Mouse (Mus musculus): ENCODE data around the gene Med25. TPM values are rescaled to one million over a fixed set of nuclear protein-coding genes. Genes with fewer than 3 reads are reported as not detected.

The Med25 gene
- polyA plus RNA-seq, 1 experiment from 2014 or later, result 80.0 TPM

DNA sequence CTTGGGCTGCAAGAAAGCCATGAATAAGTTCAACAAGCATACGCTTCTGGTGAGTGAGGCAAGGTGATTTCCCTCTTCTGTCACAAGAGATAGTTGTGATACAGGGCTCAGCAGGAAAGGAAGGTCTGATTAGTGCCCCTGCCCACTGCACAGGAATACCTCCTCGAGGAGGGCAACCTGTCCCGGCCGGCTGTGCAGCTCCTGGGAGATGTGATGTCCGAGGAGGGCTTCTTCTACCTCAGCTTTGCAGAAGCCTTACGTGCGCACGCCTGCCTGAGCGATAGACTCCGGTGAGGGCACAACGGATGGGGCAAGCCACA lies 53.4 kb downstream of the Med25 start:
- Histone ChIP-seq H3K9ac (ENCODE audit: low read depth, low read length) (peak overlapping the region; percentile 46; the same call in 1 of the 2 replicates), H3K4me1 (ENCODE audit: control insufficient read depth, insufficient read depth, low read length) (peaks cover 16% of the 10 kb centered on the region; the same call in 1 of the 2 replicates), H3K36me3 (ENCODE audit: control insufficient read depth, insufficient read depth, low read length) (peaks cover 31% of the 10 kb centered on the region), H3K27ac (ENCODE audit: low read depth, low read length) (no peak overlapping the region), H3K9me3 (ENCODE audit: control insufficient read depth, low read length) (no peaks in the 10 kb centered on the region), H3K27me3 (ENCODE audit: control insufficient read depth, insufficient read depth, low read length) (0 out of 2 replicates have a peak, but pooled peaks cover 4% of the 10 kb centered on the region), H3K4me3 (ENCODE audit: low read length) (peak overlapping the region; percentile 26; the same call in 1 of the 2 replicates), H3K4me2 (replicated peaks; ENCODE audit: low read depth, low read length) (peak overlapping the region; percentile 50)
- ATAC-seq (ENCODE audit: low FRiP score, low TSS enrichment), result no peak
- 22% methylated on average over 11 of the region's 11 CpGs for WGBS

DNA sequence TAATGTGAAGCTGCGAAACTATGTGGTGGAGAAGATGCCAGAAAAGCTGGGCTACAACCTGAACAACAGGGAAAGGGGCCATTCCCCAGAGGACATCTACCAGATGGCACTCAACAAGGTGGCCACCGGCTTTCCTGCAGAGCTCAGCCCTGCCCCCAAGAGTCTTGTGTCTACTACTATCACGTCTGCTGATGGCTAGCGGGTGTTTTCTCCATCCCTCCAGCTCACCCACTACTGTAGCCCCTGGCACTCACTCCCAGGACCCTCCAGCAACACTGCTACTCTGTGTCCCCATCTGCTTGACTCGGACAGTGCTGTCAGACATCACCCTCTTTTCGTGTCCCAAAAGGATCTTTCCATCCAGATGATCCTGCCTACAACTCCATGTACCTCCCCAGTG lies 54.4 kb downstream of the Med25 start:
- no peak overlapping the region for H3K4me2 ChIP-seq (replicated peaks; ENCODE audit: low read depth, low read length)

GRCm38 (mm10) chr7:44836423-44837053 lies 56.0 kb downstream of the Med25 start:
- Histone ChIP-seq H3K4me1 (ENCODE audit: control insufficient read depth, insufficient read depth, low read length) (peaks cover 16% of the 10 kb centered on the region; the same call in 1 of the 2 replicates), H3K4me3 (ENCODE audit: low read length) (no peak overlapping the region), H3K4me2 (replicated peaks; ENCODE audit: low read depth, low read length) (no peak overlapping the region), H3K9me3 (ENCODE audit: control insufficient read depth, low read length) (no peaks in the 10 kb centered on the region), H3K9ac (ENCODE audit: low read depth, low read length) (no peak overlapping the region), H3K36me3 (ENCODE audit: control insufficient read depth, insufficient read depth, low read length) (peaks cover 12% of the 10 kb centered on the region), H3K27ac (ENCODE audit: low read depth, low read length) (no peak overlapping the region), H3K27me3 (ENCODE audit: control insufficient read depth, insufficient read depth, low read length) (0 out of 2 replicates have a peak, but pooled peaks cover 4% of the 10 kb centered on the region)
- ATAC-seq (ENCODE audit: low FRiP score, low TSS enrichment), result no peak
- 75% methylated on average over 9 of the region's 9 CpGs for WGBS

More for the DNA sequence above, 54.4 kb downstream of the Med25 start:
- H3K27me3 ChIP-seq (ENCODE audit: control insufficient read depth, insufficient read depth, low read length), result 0 out of 2 replicates have a peak, but pooled peaks cover 4% of the 10 kb centered on the region
- no peaks in the 10 kb centered on the region for H3K9me3 ChIP-seq (ENCODE audit: control insufficient read depth, low read length)
- H3K4me1 ChIP-seq (ENCODE audit: control insufficient read depth, insufficient read depth, low read length), result peaks cover 16% of the 10 kb centered on the region; the same call in 1 of the 2 replicates
- no peak overlapping the region for H3K4me3 ChIP-seq (ENCODE audit: low read length)
- no peak for ATAC-seq (ENCODE audit: low FRiP score, low TSS enrichment)
- 90% methylated on average over 6 of the region's 6 CpGs for WGBS
- peaks cover 21% of the 10 kb centered on the region for H3K36me3 ChIP-seq (ENCODE audit: control insufficient read depth, insufficient read depth, low read length)
- H3K9ac ChIP-seq (ENCODE audit: low read depth, low read length), result no peak overlapping the region
- no peak overlapping the region for H3K27ac ChIP-seq (ENCODE audit: low read depth, low read length)

- no peak for ATAC-seq (ENCODE audit: low FRiP score, low TSS enrichment)
- Histone ChIP-seq H3K4me2 (replicated peaks; ENCODE audit: low read depth, low read length) (no peak overlapping the region), H3K4me3 (ENCODE audit: low read length) (no peak overlapping the region), H3K4me1 (ENCODE audit: control insufficient read depth, insufficient read depth, low read length) (peaks cover 16% of the 10 kb centered on the region; the same call in 1 of the 2 replicates), H3K27ac (ENCODE audit: low read depth, low read length) (no peak overlapping the region), H3K27me3 (ENCODE audit: control insufficient read depth, insufficient read depth, low read length) (0 out of 2 replicates have a peak, but pooled peaks cover 4% of the 10 kb centered on the region), H3K9me3 (ENCODE audit: control insufficient read depth, low read length) (no peaks in the 10 kb centered on the region), H3K36me3 (ENCODE audit: control insufficient read depth, insufficient read depth, low read length) (peaks cover 14% of the 10 kb centered on the region), H3K9ac (ENCODE audit: low read depth, low read length) (no peak overlapping the region)
- WGBS, result 22% methylated on average over 3 of the region's 3 CpGs
Measured at GRCm38 (mm10) chr7:44836016-44836404, 56.5 kb downstream of the Med25 start.

GRCm38 (mm10) chr7:44835373-44836015 lies 57.0 kb downstream of the Med25 start:
- no peak for ATAC-seq (ENCODE audit: low FRiP score, low TSS enrichment)
- Histone ChIP-seq H3K36me3 (ENCODE audit: control insufficient read depth, insufficient read depth, low read length) (peaks cover 19% of the 10 kb centered on the region), H3K4me1 (ENCODE audit: control insufficient read depth, insufficient read depth, low read length) (peaks cover 16% of the 10 kb centered on the region; the same call in 1 of the 2 replicates), H3K4me2 (replicated peaks; ENCODE audit: low read depth, low read length) (no peak overlapping the region), H3K27me3 (ENCODE audit: control insufficient read depth, insufficient read depth, low read length) (0 out of 2 replicates have a peak, but pooled peaks cover 4% of the 10 kb centered on the region), H3K9ac (ENCODE audit: low read depth, low read length) (no peak overlapping the region), H3K9me3 (ENCODE audit: control insufficient read depth, low read length) (no peaks in the 10 kb centered on the region), H3K27ac (ENCODE audit: low read depth, low read length) (no peak overlapping the region), H3K4me3 (ENCODE audit: low read length) (no peak overlapping the region)
- WGBS, result 88% methylated on average over 1 of the region's 1 CpGs

DNA sequence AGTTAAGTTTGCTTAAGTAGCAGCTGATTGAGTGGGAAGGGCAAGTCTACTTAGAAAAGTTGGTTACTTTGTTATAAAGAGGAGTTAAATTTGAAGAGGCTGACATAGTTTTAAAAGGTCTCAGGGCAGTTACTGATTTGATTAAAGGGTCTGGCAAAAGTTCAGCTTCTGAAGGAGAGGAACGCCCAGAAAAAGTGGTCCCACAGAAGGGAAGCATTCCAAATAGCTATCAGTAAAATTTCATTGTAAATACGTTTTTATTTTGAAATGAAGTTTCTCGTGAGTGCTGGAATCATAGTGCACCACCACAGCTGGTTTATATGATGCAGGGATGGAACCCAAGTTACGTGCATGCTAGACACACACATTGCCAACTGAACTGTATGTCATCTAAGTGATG lies 59.7 kb downstream of the Med25 start:
- no peak overlapping the region for H3K9ac ChIP-seq (ENCODE audit: low read depth, low read length)
- no peak for ATAC-seq (ENCODE audit: low FRiP score, low TSS enrichment)
- no peak overlapping the region for H3K4me3 ChIP-seq (ENCODE audit: low read length)
- no peak overlapping the region for H3K4me2 ChIP-seq (replicated peaks; ENCODE audit: low read depth, low read length)
- no peak overlapping the region for H3K27ac ChIP-seq (ENCODE audit: low read depth, low read length)
- WGBS, result 65% methylated on average over 4 of the region's 4 CpGs
- H3K9me3 ChIP-seq (ENCODE audit: control insufficient read depth, low read length), result no peaks in the 10 kb centered on the region
- no peaks in the 10 kb centered on the region for H3K27me3 ChIP-seq (ENCODE audit: control insufficient read depth, insufficient read depth, low read length)
- H3K36me3 ChIP-seq (ENCODE audit: control insufficient read depth, insufficient read depth, low read length), result peaks cover 44% of the 10 kb centered on the region
- 0 out of 2 replicates have a peak, but pooled peaks cover 6% of the 10 kb centered on the region for H3K4me1 ChIP-seq (ENCODE audit: control insufficient read depth, insufficient read depth, low read length)

GRCm38 (mm10) chr7:44828706-44829105 lies 63.8 kb downstream of the Med25 start:
- H3K4me3 ChIP-seq (ENCODE audit: low read length), result no peak overlapping the region
- H3K4me2 ChIP-seq (replicated peaks; ENCODE audit: low read depth, low read length), result no peak overlapping the region
- H3K9me3 ChIP-seq (ENCODE audit: control insufficient read depth, low read length), result no peaks in the 10 kb centered on the region
- ATAC-seq (ENCODE audit: low FRiP score, low TSS enrichment), result no peak
- no peak overlapping the region for H3K9ac ChIP-seq (ENCODE audit: low read depth, low read length)
- no peaks in the 10 kb centered on the region for H3K27me3 ChIP-seq (ENCODE audit: control insufficient read depth, insufficient read depth, low read length)
- no peak overlapping the region for H3K27ac ChIP-seq (ENCODE audit: low read depth, low read length)
- H3K36me3 ChIP-seq (ENCODE audit: control insufficient read depth, insufficient read depth, low read length), result peaks cover 45% of the 10 kb centered on the region
- 0 out of 2 replicates have a peak, but pooled peaks cover 4% of the 10 kb centered on the region for H3K4me1 ChIP-seq (ENCODE audit: control insufficient read depth, insufficient read depth, low read length)
- 85% methylated on average over 5 of the region's 5 CpGs for WGBS

DNA sequence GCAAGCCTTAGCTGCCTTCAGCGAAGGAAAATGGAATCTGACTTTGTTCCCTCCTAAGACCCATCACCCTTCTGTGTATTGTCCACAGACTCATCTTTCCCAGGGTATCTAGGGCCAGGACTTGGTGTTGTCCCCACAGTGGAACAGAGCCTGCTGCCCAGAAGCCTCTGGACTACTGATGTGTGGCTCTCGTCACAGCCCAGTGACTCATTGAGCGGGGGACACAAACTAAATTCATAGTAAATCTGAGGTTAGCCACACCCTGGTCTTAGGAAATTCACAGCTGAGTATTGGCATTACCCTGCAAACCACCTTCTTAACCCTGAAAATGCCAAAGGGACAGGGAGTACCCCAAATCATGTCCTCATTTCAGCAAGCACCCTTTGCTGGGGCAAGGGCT lies 65.7 kb downstream of the Med25 start:
- no peaks in the 10 kb centered on the region for H3K27me3 ChIP-seq (ENCODE audit: control insufficient read depth, insufficient read depth, low read length)
- no peak overlapping the region for H3K4me3 ChIP-seq (ENCODE audit: low read length)
- 85% methylated on average over 3 of the region's 3 CpGs for WGBS
- no peaks in the 10 kb centered on the region for H3K9me3 ChIP-seq (ENCODE audit: control insufficient read depth, low read length)
- no peak for ATAC-seq (ENCODE audit: low FRiP score, low TSS enrichment)
- 0 out of 2 replicates have a peak, but pooled peaks cover 5% of the 10 kb centered on the region for H3K4me1 ChIP-seq (ENCODE audit: control insufficient read depth, insufficient read depth, low read length)
- H3K4me2 ChIP-seq (replicated peaks; ENCODE audit: low read depth, low read length), result no peak overlapping the region
- H3K27ac ChIP-seq (ENCODE audit: low read depth, low read length), result no peak overlapping the region
- H3K36me3 ChIP-seq (ENCODE audit: control insufficient read depth, insufficient read depth, low read length), result peaks cover 44% of the 10 kb centered on the region
- no peak overlapping the region for H3K9ac ChIP-seq (ENCODE audit: low read depth, low read length)

Measured in kidney, embryonic 14.5 days (tissue).